Mouse (Mus musculus) spleen, adult 2 months (tissue): Measurements from ENCODE around the gene Tenm2.

Experiments used
- CTCF ChIP-seq: fragments of 200-500 bp; IDR thresholded peaks from 2 replicates; pipeline ENCODE4 v1.5.1; 2011; ENCODE audit warnings: mild to moderate bottlenecking, inconsistent platforms; ENCODE audit not compliant: insufficient read depth, insufficient read length, insufficient replicate concordance; ENCODE audit errors: extremely low read depth
- POLR2A ChIP-seq: fragments of 200-500 bp; IDR thresholded peaks from 2 replicates; pipeline ENCODE4 v1.6.1; 2011; ENCODE audit warnings: low read depth, low read length, inconsistent platforms

GRCm38 (mm10) chr11:36395803-36396710 is 839.7 kb downstream of the Tenm2 start:
- no peak for TF ChIP-seq POLR2A
- TF ChIP-seq CTCF, result no peak
